Mouse (Mus musculus) midbrain, postnatal 0 days (tissue): ENCODE measurements around the gene Lrp1. TPM values are rescaled to one million over a fixed set of nuclear protein-coding genes. Genes with fewer than 3 reads are reported as not detected.

Source experiments
- ATAC-seq: fragments of 200-750 bp; cut with Nextera tagmentation; 2 replicates; pipeline ENCODE4 v1.8.0; 2017; ENCODE audit warnings: moderate number of reproducible peaks, mild to moderate bottlenecking, moderate TSS enrichment, moderate library complexity; ENCODE audit not compliant: low FRiP score
- DNase-seq: peaks from one replicate; pipeline ENCODE4 v3.0.0-alpha.2; 2015; ENCODE audit warnings: low spot score
- H3K27ac ChIP-seq: fragments of 300-500 bp; sonication (generic); 2 replicates; pipeline ENCODE4 v1.5.1; 2014; ENCODE audit warnings: low read depth, mild to moderate bottlenecking, low read length, mixed read lengths
- H3K27me3 ChIP-seq: fragments of 300-500 bp; sonication (generic); 2 replicates; pipeline ENCODE4 v1.6.1; 2014; ENCODE audit warnings: low read length, control low read depth, mixed read lengths; ENCODE audit not compliant: insufficient read depth
- H3K36me3 ChIP-seq: fragments of 300-500 bp; sonication (generic); 2 replicates; pipeline ENCODE4 v1.6.1; 2014; ENCODE audit warnings: low read length, control low read depth, mixed read lengths; ENCODE audit not compliant: insufficient read depth
- H3K4me1 ChIP-seq: fragments of 300-500 bp; sonication (generic); 2 replicates; pipeline ENCODE4 v1.6.1; 2014; ENCODE audit warnings: mild to moderate bottlenecking, control low read depth, antibody characterized with exemption, low read length, mixed read lengths; ENCODE audit not compliant: insufficient read depth
- H3K4me2 ChIP-seq: fragments of 300-500 bp; sonication (generic); 2 replicates; pipeline ENCODE4 v1.6.1; 2014; ENCODE audit warnings: low read depth, mild to moderate bottlenecking, low read length, mixed read lengths; ENCODE audit not compliant: poor library complexity, severe bottlenecking
- H3K4me3 ChIP-seq: fragments of 300-500 bp; sonication (generic); 2 replicates; pipeline ENCODE4 v1.5.1; 2014; ENCODE audit warnings: low read depth, mild to moderate bottlenecking, low read length, moderate library complexity
- H3K9ac ChIP-seq: fragments of 300-500 bp; sonication (generic); replicated peaks from 2 replicates; pipeline ENCODE4 v1.6.1; 2014; ENCODE audit warnings: mild to moderate bottlenecking, low read length, moderate library complexity, mixed read lengths; ENCODE audit not compliant: poor library complexity, severe bottlenecking
- H3K9me3 ChIP-seq: fragments of 300-500 bp; sonication (generic); 2 replicates; pipeline ENCODE4 v1.6.1; 2016; ENCODE audit warnings: low read length, control low read depth
- CTCF ChIP-seq: IDR thresholded peaks from 2 replicates; pipeline ENCODE4 v1.5.1; 2016; ENCODE audit warnings: antibody characterized with exemption, mild to moderate bottlenecking
- WGBS: fragments of 180-500 bp; shearing (Covaris S2); extraction: QIAGEN DNeasy Blood & Tissue Kit; methylation state at CpG from one replicate; pipeline ENCODE4 v1.1.7; 2014; 5-methylcytosine and 5-hydroxymethylcytosine counted together
- polyA plus RNA-seq: library from polyadenylated mRNA; unstranded; fragments of >200 nt; fragmentation: Nextera tagmentation; extraction: Ambion mirVana; gene quantifications from 2 replicates; pipeline ENCODE4 v1.2.1, GENCODE M21; 2015
- total RNA-seq: library from RNA; depleted of rRNA; stranded (reverse); fragments of >200 nt; gene quantifications from 2 replicates; pipeline ENCODE4 v1.2.3, GENCODE M21; 2014

Lrp1 gene
- total and polyA plus RNA-seq, 2 experiments from 2014 or later: 84.4 to 319 TPM

GRCm38 (mm10) chr10:127512307-127512666 lies 108.7 kb downstream of the Lrp1 start:
- no peak for ATAC-seq
- Histone ChIP-seq H3K4me1 (peaks cover 36% of the 10 kb centered on the region), H3K27ac (peak overlapping the region; percentile 96), H3K4me2 (peak overlapping the region; percentile 82), H3K36me3 (no peaks in the 10 kb centered on the region; the same call in 1 of the 2 replicates), H3K27me3 (no peaks in the 10 kb centered on the region), H3K9ac (peak overlapping the region; percentile 75), H3K9me3 (no peaks in the 10 kb centered on the region), H3K4me3 (peak overlapping the region; percentile 40)
- DNase-seq: no peak
- under 1% methylated on average over 7 of the region's 7 CpGs for WGBS
- TF ChIP-seq CTCF: no peak

DNA sequence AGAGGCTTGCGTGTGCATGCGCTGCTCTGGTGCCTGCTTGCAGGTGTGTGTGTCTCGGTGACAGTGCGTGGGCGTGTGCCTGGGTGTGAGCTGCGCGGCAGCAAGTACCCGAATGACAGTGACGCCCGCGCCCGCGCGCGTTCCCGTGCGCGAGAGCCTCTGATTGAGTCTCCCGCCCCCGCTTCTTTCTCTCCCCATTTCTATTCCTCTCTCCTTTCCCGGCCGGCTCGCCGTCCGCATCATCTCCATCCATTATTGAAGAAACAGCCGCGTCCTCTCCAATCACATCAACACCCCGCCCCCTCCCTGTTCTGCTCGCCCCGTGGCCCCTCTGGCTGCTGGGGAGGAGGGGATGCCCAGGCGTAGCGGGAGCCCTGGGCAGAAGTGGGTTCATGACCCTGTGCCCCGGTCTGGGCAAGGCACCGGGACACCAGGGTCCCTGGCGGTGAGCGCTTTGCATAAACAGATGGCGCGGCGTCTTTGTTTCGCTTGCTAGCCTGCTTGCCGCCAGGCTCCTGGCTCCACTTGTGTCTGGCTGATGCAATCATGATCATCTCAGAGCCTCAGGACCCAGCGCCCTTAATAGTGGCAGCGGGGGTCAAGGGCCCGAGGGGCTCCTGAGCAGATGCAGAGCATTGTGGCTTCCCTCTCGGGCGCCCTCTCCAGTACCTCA lies 109.2 kb downstream of the Lrp1 start:
- ATAC-seq: peak; percentile 36
- peaks cover 36% of the 10 kb centered on the region for H3K4me1 ChIP-seq

DNA sequence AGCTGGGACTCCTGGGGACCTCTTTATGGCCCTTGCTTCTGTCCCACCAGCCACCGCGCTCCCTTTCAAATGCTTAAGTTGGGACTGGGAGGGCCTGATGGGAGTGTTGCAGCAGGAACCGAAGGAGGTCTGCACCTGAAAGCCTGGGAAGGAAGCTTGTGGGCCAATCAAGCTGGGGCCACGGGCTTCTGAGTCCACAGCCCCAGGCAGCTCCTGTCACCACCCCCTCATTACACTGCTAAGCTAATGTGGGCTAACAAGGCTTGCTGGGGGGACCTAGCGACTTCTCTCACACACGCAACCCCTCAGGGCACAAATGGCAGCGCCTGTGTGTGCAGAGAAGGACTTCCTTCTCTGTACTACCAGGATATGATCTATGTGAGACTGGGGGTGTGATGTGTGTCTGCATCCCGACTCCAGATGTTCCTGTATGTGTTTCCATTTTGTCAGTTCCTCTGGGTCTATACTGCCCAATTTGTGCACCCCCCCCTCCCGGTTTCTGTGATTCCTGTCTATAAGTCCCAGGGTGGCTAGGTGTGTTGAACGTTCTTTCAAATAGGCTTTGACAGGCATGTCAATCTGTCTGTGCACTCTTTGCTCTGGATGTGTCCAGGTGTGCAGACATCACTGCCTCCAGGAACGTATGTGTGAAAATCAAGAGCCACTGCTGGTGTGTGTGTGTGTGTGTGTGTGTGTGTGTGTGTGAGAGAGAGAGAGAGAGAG lies 109.9 kb downstream of the Lrp1 start:
- ATAC-seq (no peak; the same call in 1 of the 2 replicates), DNase-seq (no peak)
- 14% methylated on average over 11 of the region's 11 CpGs for WGBS

More for the DNA sequence above, 109.2 kb downstream of the Lrp1 start:
- Histone ChIP-seq H3K9me3 (no peaks in the 10 kb centered on the region), H3K4me2 (peak overlapping the region; percentile 82), H3K36me3 (peaks cover 4% of the 10 kb centered on the region; the same call in 1 of the 2 replicates), H3K27ac (peak overlapping the region; percentile 96), H3K4me3 (peak overlapping the region; percentile 40), H3K27me3 (no peaks in the 10 kb centered on the region), H3K9ac (peak overlapping the region; percentile 75)
- peak; percentile 67 for TF ChIP-seq CTCF
- under 1% methylated on average over 42 of the region's 46 CpGs for WGBS
- DNase-seq: peak; percentile 92

GRCm38 (mm10) chr10:127509837-127510701 lies 110.9 kb downstream of the Lrp1 start:
- Histone ChIP-seq H3K36me3 (peaks cover 5% of the 10 kb centered on the region; the same call in 1 of the 2 replicates), H3K4me3 (peak overlapping the region; percentile 36), H3K27ac (peak overlapping the region; percentile 96), H3K4me1 (peaks cover 36% of the 10 kb centered on the region), H3K9ac (peak overlapping the region; percentile 48), H3K4me2 (peak overlapping the region; percentile 62), H3K9me3 (no peaks in the 10 kb centered on the region), H3K27me3 (no peaks in the 10 kb centered on the region)
- WGBS: 12% methylated on average over 17 of the region's 17 CpGs
- DNase-seq: peak; percentile 87
- no peak for TF ChIP-seq CTCF
- no peak for ATAC-seq

More for the DNA sequence above, 109.9 kb downstream of the Lrp1 start:
- H3K27me3 ChIP-seq: no peaks in the 10 kb centered on the region
- no peak for TF ChIP-seq CTCF
- peak overlapping the region; percentile 82 for H3K4me2 ChIP-seq
- H3K36me3 ChIP-seq: peaks cover 5% of the 10 kb centered on the region; the same call in 1 of the 2 replicates
- peak overlapping the region; percentile 75; the same call in 1 of the 2 replicates for H3K9ac ChIP-seq
- H3K4me3 ChIP-seq: peak overlapping the region; percentile 40
- H3K27ac ChIP-seq: peak overlapping the region; percentile 96
- peaks cover 36% of the 10 kb centered on the region for H3K4me1 ChIP-seq
- H3K9me3 ChIP-seq: no peaks in the 10 kb centered on the region

DNA sequence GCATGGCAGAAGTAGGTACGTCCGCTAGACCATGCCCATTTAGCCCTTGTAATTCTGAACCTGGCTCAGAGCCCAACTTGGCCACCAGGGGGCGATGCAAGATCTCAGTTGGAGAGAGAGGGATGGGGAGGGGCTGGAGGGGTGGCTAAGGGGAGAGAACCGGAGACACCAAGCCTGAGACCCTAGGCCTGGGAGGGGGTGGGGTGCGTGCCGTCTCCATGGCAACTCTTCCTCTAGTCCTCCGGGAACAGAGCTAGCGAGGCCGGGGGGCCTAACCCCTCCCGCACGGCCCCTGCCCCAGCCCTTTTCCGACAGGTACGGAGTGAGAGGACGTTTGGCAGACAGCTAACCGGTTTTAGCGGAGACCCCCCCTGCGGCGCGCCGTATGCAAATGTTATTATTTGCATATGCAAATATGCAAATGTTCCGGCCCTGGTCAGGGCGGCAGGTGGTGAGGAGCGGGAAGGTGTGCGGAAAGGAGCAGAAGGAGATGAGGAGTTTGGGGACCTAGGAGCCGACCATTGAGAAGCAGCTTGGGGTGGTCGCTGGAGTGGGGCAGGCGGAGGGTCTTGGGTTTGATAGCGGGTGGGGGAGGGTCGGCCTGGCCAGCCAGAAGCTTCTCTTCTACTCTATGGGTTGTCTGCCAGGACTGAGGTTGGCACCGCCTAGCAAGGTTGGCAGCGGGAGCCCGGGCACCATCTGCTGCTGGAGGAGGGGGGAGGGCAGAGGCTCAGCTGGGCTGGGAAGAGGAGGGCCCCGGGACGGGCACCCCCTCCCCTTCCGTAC lies 111.7 kb downstream of the Lrp1 start:
- H3K9ac ChIP-seq: peak overlapping the region; percentile 48
- peak; percentile 96 for DNase-seq
- no peaks in the 10 kb centered on the region for H3K9me3 ChIP-seq
- no peaks in the 10 kb centered on the region for H3K27me3 ChIP-seq
- H3K27ac ChIP-seq: peak overlapping the region; percentile 96
- H3K36me3 ChIP-seq: peaks cover 5% of the 10 kb centered on the region; the same call in 1 of the 2 replicates
- H3K4me3 ChIP-seq: peak overlapping the region; percentile 36
- H3K4me1 ChIP-seq: peaks cover 36% of the 10 kb centered on the region
- peak overlapping the region; percentile 62 for H3K4me2 ChIP-seq
- under 1% methylated on average over 34 of the region's 35 CpGs for WGBS
- TF ChIP-seq CTCF: peak; percentile 97
- peak; percentile 62 for ATAC-seq
